Mouse (Mus musculus) activated CD4-positive, CD25-positive, alpha-beta regulatory T cell, adult 4 months (primary cell): ENCODE measurements around the gene Hpse2. TPM values are rescaled to one million over a fixed set of nuclear protein-coding genes. Genes with fewer than 3 reads are reported as not detected.

ENCODE experiments used
- ATAC-seq: one replicate; pipeline ENCODE4 v1.8.0; 2017
- polyA plus RNA-seq, 2 experiments: library from polyadenylated mRNA; unstranded; fragments of 100-300 nt; shearing (Covaris generic); gene quantifications; one replicate each; pipeline ENCODE4 v1.2.1; 2017

The Hpse2 gene
- polyA plus RNA-seq, 2 experiments from 2014 or later, result 0.08 TPM; not detected in 1

GRCm38 (mm10) chr19:43156085-43156484 lies 232.1 kb downstream of the Hpse2 start:
- ATAC-seq, result no peak

DNA sequence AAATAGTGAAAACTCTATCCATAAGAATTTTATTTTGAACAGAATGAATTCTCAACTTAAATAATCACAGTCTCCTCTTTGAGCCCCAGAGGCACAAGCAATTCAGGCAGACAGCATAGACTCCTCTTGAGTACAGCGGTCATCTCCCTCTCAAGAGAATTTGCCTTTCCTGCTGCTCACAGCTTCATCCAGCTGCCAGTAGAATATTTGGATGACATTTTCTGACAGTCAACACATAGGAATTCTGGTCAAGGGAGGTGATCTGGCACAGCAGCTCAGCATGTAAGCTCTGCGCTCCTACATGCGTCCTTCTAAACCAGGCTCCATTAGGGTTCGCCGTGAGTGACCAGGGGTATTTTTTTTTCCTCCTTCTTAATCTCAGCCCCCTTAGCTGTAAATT lies 232.6 kb downstream of the Hpse2 start:
- no peak for ATAC-seq

- ATAC-seq, result no peak
Measured at GRCm38 (mm10) chr19:43147901-43148300, 240.3 kb downstream of the Hpse2 start.

GRCm38 (mm10) chr19:43146820-43147219 lies 241.3 kb downstream of the Hpse2 start:
- no peak for ATAC-seq

DNA sequence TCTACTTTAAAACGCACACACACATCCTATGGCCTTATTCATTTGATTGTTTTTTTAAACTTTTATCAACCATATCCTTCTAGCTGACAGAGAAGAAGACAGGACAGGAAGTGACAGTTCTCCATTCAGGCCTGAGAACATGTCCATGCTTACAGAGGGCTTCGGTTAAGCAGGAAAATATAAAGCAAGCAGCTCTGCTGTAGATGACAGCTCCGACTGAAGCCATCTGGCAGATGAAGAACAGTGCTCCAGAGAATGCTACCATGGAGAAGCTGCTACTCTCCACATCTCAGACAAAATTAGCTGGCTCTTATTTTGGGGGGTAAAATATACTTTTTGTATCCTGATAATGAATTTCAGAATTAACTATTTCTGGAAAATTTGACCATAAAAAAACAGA lies 246.5 kb downstream of the Hpse2 start:
- no peak for ATAC-seq

DNA sequence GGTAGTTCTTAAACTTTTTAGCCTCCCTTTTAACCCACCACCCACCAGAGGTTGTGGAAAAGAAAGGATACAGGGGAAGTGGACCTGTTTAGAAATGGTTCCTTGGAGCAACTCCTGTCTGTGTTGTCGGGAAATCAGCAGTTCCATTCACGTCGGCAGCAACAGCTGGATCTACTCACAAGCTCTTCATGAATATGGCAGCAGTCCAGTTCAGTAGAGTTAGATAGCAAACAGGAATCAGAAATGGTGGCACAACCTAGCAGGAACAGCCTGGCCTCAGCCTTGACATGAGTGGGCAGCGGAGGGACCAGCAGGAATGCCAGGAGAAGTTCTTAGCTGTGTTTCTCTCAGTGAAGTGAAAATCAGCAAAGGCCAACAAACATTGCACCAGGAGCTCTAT lies 278.4 kb downstream of the Hpse2 start:
- ATAC-seq, result no peak

- no peak for ATAC-seq
Measured at GRCm38 (mm10) chr19:43096915-43097314, 291.2 kb downstream of the Hpse2 start.

DNA sequence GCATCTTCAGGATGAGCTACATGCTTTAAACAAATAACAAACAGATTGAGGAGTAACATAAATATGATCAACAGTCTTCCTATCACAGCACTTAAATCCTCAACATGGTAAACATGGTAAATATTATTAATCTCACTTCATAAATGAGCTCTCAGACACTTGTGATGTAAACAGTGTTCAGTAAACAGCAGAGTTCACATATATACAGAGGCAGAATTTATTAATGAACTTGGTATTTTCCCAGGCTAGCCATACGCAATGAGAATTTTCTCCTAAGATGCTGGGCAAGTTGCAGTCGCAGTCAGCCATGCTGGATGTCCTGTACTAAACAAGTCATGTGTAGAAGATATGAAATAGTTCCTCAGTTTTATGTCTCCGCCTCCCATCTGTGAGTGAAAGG lies 300.9 kb downstream of the Hpse2 start:
- no peak for ATAC-seq

DNA sequence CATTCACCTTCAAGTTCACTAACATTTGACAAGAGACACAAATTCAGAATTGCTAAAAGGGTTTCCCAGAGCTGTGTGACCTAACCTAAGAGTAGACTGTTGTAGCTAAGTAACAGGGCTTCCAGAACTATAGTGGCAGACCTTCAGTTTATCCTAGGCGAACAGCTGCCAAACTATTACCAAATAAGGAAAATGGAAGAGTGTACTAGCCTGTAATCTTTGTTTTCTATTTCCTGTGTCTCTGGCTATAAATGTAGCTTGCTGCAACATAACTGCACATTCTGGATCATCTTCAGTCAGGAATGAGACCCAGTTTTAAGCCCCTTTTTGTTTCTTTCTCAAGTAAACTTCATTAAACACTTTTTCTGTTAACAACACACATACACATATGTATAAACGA lies 324.0 kb downstream of the Hpse2 start:
- ATAC-seq, result no peak

DNA sequence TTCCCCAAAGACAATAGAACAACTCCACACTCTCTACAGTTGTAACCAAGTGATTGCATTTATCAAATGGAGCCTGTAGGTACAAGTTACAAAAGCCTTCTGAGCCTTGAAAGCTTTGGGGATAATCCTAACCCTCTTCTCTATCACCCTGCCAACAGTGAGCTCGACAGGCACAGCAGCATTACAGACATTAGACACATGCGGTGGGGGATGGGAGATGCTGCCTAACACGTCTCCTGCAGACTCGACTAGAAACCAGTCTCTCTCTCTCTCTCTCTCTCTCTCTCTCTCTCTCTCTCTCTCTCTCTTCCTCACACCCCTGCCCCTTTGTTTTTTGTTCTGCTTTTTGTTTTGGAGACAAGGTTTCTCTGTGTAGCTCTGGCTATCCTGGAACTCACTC lies 343.6 kb downstream of the Hpse2 start:
- ATAC-seq, result no peak

DNA sequence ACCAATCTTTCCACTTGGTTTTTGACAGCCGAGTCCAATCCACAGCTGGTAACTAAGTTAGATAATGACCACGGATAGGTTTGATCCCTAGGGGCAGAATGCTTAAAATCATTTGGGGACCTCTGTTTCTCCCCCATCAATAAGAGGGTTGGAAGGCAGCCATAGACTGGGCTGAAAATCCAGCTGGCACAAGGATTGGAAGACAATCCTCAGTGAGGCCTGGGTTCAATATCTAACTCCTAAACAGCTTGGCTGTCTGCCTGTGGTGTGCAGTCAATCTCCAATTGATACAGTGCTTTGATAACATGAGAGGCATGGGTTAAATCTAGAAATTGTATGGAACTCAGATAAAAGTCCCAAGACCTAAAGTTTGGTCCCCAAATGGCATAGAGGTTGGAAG lies 345.4 kb downstream of the Hpse2 start:
- ATAC-seq, result no peak

- ATAC-seq, result no peak
Measured at GRCm38 (mm10) chr19:43042211-43042610, 345.9 kb downstream of the Hpse2 start.

DNA sequence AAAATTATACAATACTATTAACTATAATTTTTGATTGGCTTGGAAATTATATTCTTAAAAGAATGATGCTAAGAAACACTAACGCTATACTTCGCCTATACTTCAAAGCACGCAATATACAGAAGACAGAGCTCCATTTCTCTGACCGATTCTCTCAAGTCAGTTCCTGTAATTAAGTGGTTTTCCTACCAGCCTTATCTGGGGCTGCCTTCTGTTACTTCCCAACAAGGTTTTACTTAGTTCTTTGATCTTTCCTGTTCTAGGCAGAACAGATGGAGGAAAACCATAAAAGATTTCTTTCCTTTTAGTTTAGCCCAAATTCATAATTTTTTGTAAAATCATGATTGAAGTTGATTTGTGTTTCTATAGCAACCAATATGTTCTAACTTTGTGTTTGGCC lies 351.8 kb downstream of the Hpse2 start:
- ATAC-seq, result no peak

GRCm38 (mm10) chr19:43027305-43027704 lies 360.9 kb downstream of the Hpse2 start:
- no peak for ATAC-seq

DNA sequence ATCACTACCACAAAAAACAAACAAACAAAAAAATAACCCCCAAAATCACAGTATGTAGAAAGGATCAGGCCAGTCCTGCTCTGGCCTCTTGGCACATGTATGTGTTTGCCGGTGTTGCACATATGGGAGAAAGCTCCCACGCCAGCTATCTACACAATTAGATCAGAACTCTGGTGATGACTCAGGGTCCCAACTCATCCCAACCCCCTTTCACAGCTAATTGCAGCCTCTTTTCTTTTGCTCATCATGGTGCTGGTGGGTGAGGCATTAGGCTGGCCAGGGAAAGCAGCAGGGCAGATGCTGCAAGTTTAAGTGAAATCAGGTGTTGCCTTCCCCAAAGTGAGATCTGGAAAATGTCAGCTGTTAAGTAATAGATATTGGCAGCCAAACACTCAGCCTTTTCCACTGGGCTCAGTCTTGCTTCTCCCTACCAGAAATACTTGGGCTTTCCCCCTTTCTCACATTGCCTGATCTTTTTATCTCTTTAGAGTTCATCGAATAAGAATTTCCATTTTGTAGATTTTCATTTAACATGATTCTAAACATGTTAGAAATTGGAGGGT lies 365.5 kb downstream of the Hpse2 start:
- no peak for ATAC-seq

DNA sequence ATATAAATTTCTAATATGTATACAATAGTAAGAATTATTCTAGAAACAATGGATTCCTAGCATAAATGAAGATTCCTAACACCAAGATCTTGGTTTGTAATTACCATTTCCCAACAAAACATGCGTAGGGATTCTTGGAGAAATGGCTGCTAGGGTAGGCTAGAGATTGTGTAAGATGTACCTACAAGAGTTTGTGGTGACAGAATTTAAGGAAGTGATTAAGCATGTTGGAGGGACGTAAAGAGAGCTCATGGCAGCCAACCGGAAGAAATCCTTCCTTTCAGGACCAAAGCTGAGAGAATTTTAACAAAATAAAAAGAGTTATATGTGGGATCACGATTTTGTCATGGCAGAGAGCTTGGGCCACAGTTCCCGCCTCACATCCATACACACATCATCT lies 369.4 kb downstream of the Hpse2 start:
- no peak for ATAC-seq

GRCm38 (mm10) chr19:42996406-42996805 lies 391.7 kb downstream of the Hpse2 start:
- no peak for ATAC-seq

GRCm38 (mm10) chr19:42988833-42989232 lies 399.3 kb downstream of the Hpse2 start:
- no peak for ATAC-seq

GRCm38 (mm10) chr19:42986315-42986701 lies 401.8 kb downstream of the Hpse2 start:
- no peak for ATAC-seq

DNA sequence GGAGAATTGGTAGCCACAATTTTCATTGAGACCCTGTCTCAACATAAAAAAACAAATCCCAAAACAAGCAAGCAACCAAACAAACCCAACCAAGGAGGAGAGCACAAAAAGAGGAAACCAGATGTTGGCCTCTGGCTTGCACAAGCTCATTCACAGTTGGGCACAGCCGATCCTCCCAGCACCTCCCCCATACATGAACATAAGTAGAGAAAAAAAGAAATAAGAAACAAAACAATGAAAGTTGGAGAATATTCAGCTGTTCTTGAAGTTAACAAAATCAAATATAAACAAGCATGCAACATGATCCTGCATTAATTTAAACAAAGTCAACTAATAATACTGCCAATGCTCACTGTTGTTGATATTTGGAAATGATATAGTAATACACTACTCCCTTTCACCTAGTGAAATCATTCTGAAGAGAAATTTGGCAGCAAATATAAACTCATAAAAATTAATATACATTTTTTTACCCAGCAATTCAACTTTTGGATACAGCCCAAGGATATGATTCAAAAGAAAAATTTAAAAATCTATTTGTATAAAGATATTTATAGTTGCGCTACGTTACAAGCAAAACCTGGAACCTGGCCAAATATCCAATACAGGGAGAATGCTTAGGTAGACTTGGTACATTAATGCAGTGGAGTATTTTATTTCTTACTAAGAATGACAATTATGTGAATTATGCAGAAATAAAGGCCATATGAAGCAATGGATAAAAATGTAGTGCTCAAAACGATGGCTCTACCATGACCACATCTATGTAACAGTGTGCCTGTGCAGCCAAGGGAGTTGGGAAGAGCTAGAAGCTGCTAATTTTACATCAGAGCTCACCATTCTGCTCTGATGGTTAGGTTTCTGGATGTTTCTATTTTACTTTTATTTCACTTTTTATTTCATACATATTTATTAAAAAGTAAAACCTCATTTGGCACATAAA lies 402.5 kb downstream of the Hpse2 start:
- no peak for ATAC-seq

DNA sequence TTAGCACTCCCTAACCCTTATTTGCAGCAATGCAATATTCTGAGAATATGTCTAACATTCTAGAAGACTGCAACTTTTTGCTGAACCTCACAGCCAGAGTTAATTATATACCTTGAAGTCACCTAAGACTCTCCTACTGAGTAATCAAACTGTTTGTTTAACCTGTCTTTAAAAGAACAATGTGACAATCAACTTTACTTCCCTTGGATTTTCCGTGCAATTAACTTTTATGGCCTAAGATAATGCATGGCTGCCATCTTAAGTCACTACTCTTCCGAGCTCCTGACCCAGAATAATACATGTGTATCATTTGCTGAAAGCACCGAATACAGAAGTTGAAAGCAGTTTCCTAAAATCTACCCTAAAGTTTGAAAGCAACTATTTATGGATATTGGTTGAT lies 407.6 kb downstream of the Hpse2 start:
- ATAC-seq, result no peak

- ATAC-seq, result no peak
Measured at GRCm38 (mm10) chr19:42977938-42978337, 410.2 kb downstream of the Hpse2 start.

- no peak for ATAC-seq
Measured at GRCm38 (mm10) chr19:42973740-42974139, 414.4 kb downstream of the Hpse2 start.

DNA sequence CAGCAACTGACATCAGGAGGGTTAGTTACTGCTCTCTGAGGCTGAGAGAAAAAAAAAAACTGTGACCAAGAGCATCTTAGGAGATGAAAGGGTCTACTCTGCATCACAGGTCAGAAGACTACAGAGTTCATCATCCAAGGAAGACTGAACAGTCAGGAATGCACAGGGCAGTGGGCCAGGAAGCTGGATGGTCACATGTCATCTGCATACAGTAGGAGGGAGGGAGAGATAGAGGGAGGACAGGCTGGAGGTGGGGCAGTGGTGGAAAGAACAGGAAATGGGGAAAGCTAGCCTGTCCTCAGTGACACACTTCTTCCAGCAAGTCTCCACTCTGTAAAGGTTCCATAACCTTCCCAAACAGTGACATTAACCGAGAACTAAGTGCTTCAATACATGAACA lies 423.0 kb downstream of the Hpse2 start:
- no peak for ATAC-seq
